Mouse (Mus musculus): ENCODE results near the gene Eva1b. TPM values are rescaled to one million over a fixed set of nuclear protein-coding genes. Genes with fewer than 3 reads are reported as not detected.
"Not testable (repeated sequence)": the region's sequence is repeated elsewhere in the genome, so short reads cannot be mapped to it uniquely, and the experiment has no call there.

Eva1b gene
- polyA plus RNA-seq, 1 experiment from 2014 or later, result 151 TPM

DNA sequence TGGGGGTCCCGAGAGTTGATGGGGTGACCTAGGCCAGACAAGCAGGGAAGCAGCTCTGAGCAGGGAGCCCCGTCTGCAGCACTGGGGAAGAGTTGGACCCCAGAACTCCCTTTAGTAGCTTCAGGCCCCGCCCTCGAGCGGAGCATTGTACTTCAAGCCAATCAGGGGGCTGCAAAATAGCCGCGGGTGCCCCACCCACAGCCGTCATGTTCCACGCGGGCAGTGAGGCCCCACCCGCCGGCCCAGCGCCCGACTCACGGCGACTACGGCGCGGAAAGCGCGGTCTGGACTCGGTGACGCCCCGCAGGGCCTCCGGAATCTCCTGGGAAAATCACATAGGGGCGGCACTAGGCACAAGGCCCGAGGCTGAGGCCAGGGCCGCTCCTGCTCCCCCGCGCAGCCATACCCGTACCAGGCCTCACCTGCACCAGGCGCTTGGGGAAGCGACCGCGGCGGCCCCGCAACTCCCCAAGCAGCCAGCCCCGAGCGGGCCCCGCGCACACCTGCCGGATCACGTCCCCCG lies 15.1 kb downstream of the Eva1b start:
- TF ChIP-seq CTCF (IDR thresholded peaks at IDR 0.05) (no peak), EP300 (IDR thresholded peaks at IDR 0.05) (no peak)
- Histone ChIP-seq H3K4me2 (replicated peaks; ENCODE audit: low read depth, low read length) (peak overlapping the region; percentile 97), H3K36me3 (ENCODE audit: insufficient read depth, low read length) (peaks cover 10% of the 10 kb centered on the region; the same call in 1 of the 2 replicates), H3K27me3 (replicated peaks; ENCODE audit: insufficient read depth, low read length) (no peaks in the 10 kb centered on the region), H3K9ac (replicated peaks; ENCODE audit: low read depth) (peak overlapping the region; percentile 93), H3K4me1 (ENCODE audit: insufficient read depth, low read depth, low read length) (peaks cover 16% of the 10 kb centered on the region; the same call in 1 of the 2 replicates), H3K27ac (ENCODE audit: low read length) (peak overlapping the region; percentile 96), H3K4me3 (ENCODE audit: low read depth, low read length) (peak overlapping the region; percentile 53), H3K9me3 (ENCODE audit: low read length) (no peaks in the 10 kb centered on the region)
- ATAC-seq, result peak; percentile 90
- DNase-seq (ENCODE audit: low spot score), result peak; percentile 97
- WGBS, result under 1% methylated on average over 44 of the region's 44 CpGs

DNA sequence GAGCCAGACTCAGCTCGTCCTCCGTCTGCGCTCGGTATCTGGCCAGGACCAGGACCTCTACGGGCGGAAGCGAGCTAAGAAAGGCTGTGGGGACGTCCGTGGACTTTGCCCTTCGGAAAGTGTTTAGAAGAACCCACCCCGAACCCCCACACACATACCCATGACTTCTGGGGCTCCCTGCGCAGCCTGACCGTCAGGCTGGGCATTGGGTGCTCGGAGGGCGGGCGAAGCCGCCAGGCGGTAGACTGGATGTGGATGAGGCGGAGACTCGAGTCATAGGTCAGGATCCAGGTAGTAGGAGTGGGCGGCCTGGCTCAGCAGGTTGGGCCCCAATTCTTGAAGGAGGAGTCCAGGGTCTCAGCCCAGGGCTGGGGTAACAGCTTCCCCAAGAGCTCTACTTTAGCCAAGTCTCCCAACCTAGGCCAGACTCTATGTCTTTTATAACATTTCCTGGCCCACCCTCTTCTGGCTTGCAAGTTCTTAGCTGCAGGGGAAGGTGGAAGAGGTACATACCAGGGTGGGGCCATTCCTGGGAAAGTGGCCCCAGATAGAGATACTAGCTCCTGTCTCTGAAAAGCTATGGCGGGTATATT lies 15.6 kb downstream of the Eva1b start, which contains the start of gene Sh3d21:
TSS of gene Sh3d21 (minus strand) at position 425 of the 593 bp plus-strand sequence.
- Histone ChIP-seq H3K4me3 (ENCODE audit: low read depth, low read length) (peak within 1 kb of the TSS; percentile 53), H3K4me2 (replicated peaks; ENCODE audit: low read depth, low read length) (peak within 1 kb of the TSS; percentile 97), H3K4me1 (ENCODE audit: insufficient read depth, low read depth, low read length) (peaks cover 16% of the 10 kb centered on the region; the same call in 1 of the 2 replicates), H3K9ac (replicated peaks; ENCODE audit: low read depth) (peak within 1 kb of the TSS; percentile 93), H3K9me3 (ENCODE audit: low read length) (no peaks in the 10 kb centered on the region), H3K36me3 (ENCODE audit: insufficient read depth, low read length) (peaks cover 11% of the 10 kb centered on the region; the same call in 1 of the 2 replicates), H3K27me3 (replicated peaks; ENCODE audit: insufficient read depth, low read length) (no peaks in the 10 kb centered on the region), H3K27ac (ENCODE audit: low read length) (peak within 1 kb of the TSS; percentile 96)
- ATAC-seq (peak; percentile 45), DNase-seq (ENCODE audit: low spot score) (peak; percentile 80)
- TF ChIP-seq EP300 (IDR thresholded peaks at IDR 0.05), result peak; percentile 80; the same call in 1 of the 2 replicates
- TF ChIP-seq CTCF (IDR thresholded peaks at IDR 0.05), result no peak
- 7% methylated on average over 22 of the region's 22 CpGs for WGBS

DNA sequence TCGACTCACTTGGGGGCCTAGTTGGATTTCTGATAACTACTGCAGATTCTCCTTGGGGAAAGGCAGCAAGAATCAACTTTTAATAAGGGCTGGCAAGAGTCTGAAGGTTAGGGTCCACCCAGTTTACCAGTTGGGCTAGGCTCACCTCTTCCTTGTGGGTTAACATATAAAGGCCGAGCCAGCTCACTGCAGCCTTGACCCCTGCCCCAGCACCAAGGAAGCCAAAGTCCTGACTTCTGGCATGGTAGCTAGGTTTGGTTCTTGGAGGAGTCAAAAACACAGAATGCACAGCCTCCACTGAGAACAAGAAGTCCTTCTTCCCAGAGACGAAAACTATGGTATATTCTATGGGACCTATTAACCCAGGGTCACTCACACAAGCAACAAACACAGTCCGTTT lies 16.1 kb downstream of the Eva1b start:
- H3K9ac ChIP-seq (replicated peaks; ENCODE audit: low read depth), result no peak overlapping the region
- WGBS, result 48% methylated on average over 4 of the region's 4 CpGs
- peaks cover 16% of the 10 kb centered on the region; the same call in 1 of the 2 replicates for H3K4me1 ChIP-seq (ENCODE audit: insufficient read depth, low read depth, low read length)
- H3K4me3 ChIP-seq (ENCODE audit: low read depth, low read length), result no peak overlapping the region
- TF ChIP-seq EP300 (IDR thresholded peaks at IDR 0.05) (no peak), CTCF (IDR thresholded peaks at IDR 0.05) (no peak)
- ATAC-seq (no peak), DNase-seq (ENCODE audit: low spot score) (no peak)
- H3K27me3 ChIP-seq (replicated peaks; ENCODE audit: insufficient read depth, low read length), result no peaks in the 10 kb centered on the region
- peaks cover 17% of the 10 kb centered on the region; the same call in 1 of the 2 replicates for H3K36me3 ChIP-seq (ENCODE audit: insufficient read depth, low read length)
- peak overlapping the region; percentile 97; the same call in 1 of the 2 replicates for H3K4me2 ChIP-seq (replicated peaks; ENCODE audit: low read depth, low read length)
- H3K27ac ChIP-seq (ENCODE audit: low read length), result peak overlapping the region; percentile 96
- no peaks in the 10 kb centered on the region for H3K9me3 ChIP-seq (ENCODE audit: low read length)

DNA sequence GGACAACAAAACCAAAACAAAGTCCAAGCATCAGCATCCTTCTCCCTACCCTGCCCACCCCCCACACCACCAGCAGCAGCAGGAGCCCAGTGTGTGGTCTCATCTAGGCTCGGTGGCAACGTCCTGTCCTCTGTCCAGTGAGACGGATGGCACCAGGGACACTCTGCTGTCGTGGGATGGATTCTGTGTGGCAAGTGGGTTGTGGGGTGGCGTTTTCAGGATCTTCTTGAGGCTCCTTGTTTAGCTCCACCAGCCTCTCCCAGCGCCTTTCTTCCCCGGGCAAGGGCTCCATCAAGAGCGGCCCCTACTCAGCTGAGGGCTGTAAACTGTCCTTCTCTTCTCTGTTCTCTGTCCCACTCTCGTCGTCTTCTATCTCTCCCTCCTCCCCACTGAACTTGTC lies 17.5 kb downstream of the Eva1b start:
- 55% methylated on average over 8 of the region's 10 CpGs for WGBS
- not testable (repeated sequence) for ATAC-seq; H3K4me2 ChIP-seq (replicated peaks; ENCODE audit: low read depth, low read length); H3K27ac ChIP-seq (ENCODE audit: low read length); H3K27me3 ChIP-seq (replicated peaks; ENCODE audit: insufficient read depth, low read length); DNase-seq (ENCODE audit: low spot score); H3K9ac ChIP-seq (replicated peaks; ENCODE audit: low read depth); H3K9me3 ChIP-seq (ENCODE audit: low read length); H3K4me3 ChIP-seq (ENCODE audit: low read depth, low read length)
- H3K4me1 ChIP-seq (ENCODE audit: insufficient read depth, low read depth, low read length), result peaks cover 16% of the 10 kb centered on the region; the same call in 1 of the 2 replicates
- H3K36me3 ChIP-seq (ENCODE audit: insufficient read depth, low read length), result peaks cover 21% of the 10 kb centered on the region; the same call in 1 of the 2 replicates

DNA sequence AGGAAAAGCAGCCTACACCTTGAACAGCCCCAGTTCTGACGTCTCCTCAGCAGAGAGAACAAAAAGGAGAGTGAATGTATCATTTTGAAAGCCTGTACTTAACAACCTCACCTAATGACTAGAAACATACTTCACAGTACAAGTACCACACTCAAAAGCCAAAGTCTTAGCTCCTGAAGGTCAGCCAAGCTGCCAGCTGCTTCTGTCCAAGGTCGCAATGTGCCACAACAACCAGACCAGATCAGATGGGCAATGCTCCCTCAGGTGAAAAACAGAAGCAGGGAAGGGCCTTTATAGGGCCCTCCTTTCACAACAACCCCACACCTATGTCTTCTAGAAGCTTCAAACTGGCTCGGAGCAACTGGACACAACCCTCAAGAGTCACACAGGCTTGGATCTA lies 18.5 kb downstream of the Eva1b start:
- Histone ChIP-seq H3K27ac (ENCODE audit: low read length) (peak overlapping the region; percentile 79), H3K9ac (replicated peaks; ENCODE audit: low read depth) (no peak overlapping the region), H3K4me1 (ENCODE audit: insufficient read depth, low read depth, low read length) (peaks cover 16% of the 10 kb centered on the region; the same call in 1 of the 2 replicates), H3K4me2 (replicated peaks; ENCODE audit: low read depth, low read length) (no peak overlapping the region), H3K4me3 (ENCODE audit: low read depth, low read length) (no peak overlapping the region), H3K27me3 (replicated peaks; ENCODE audit: insufficient read depth, low read length) (no peaks in the 10 kb centered on the region), H3K9me3 (ENCODE audit: low read length) (no peaks in the 10 kb centered on the region), H3K36me3 (ENCODE audit: insufficient read depth, low read length) (peaks cover 27% of the 10 kb centered on the region; the same call in 1 of the 2 replicates)
- ATAC-seq (peak; percentile 50), DNase-seq (ENCODE audit: low spot score) (peak; percentile 88)
- no peak for TF ChIP-seq CTCF (IDR thresholded peaks at IDR 0.05)
- peak; percentile 91 for TF ChIP-seq EP300 (IDR thresholded peaks at IDR 0.05)
- 54% methylated on average over 3 of the region's 3 CpGs for WGBS

DNA sequence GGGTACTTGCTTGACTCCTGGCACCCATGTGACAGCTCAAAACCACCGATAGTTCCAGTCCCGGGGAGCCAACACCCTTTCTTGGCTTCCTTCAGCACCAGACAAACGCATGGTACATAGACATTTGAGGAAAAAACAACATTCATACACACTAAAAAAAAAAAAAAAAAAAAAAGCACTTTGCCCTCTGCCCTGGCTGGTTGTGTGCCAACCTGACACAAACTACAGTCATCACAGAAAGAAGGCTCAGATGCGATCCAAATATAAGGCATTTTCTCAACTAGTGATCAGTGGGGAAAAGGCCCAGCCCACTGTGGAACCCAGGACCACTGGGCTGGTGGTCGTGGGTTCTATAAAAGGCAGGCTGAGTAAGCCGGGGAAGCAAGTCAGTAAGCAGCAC lies 21.3 kb downstream of the Eva1b start:
- H3K4me2 ChIP-seq (replicated peaks; ENCODE audit: low read depth, low read length), result no peak overlapping the region
- peaks cover 39% of the 10 kb centered on the region for H3K36me3 ChIP-seq (ENCODE audit: insufficient read depth, low read length)
- ATAC-seq, result no peak
- DNase-seq (ENCODE audit: low spot score), result no peak
- H3K9ac ChIP-seq (replicated peaks; ENCODE audit: low read depth), result no peak overlapping the region
- TF ChIP-seq CTCF (IDR thresholded peaks at IDR 0.05), result no peak
- TF ChIP-seq EP300 (IDR thresholded peaks at IDR 0.05), result no peak
- H3K4me3 ChIP-seq (ENCODE audit: low read depth, low read length), result no peak overlapping the region
- H3K9me3 ChIP-seq (ENCODE audit: low read length), result no peaks in the 10 kb centered on the region
- no peaks in the 10 kb centered on the region for H3K27me3 ChIP-seq (replicated peaks; ENCODE audit: insufficient read depth, low read length)
- peaks cover 6% of the 10 kb centered on the region; the same call in 1 of the 2 replicates for H3K4me1 ChIP-seq (ENCODE audit: insufficient read depth, low read depth, low read length)
- H3K27ac ChIP-seq (ENCODE audit: low read length), result no peak overlapping the region
- 75% methylated on average over 6 of the region's 6 CpGs for WGBS

All from lung, postnatal 0 days (tissue).